Mouse (Mus musculus) liver, postnatal 0 days (tissue): ENCODE measurements at regions not wholly inside any gene's neighbourhood (a gene's known extent, or its start where the extent isn't known, plus 50 kb on each side); places are given as distances from the start of the nearest gene placed in this dataset.

Experiments
- CTCF ChIP-seq: sonication (generic); IDR thresholded peaks from 2 replicates; pipeline ENCODE4 v1.5.1; 2016; ENCODE audit warnings: antibody characterized with exemption, low read depth
- EP300 ChIP-seq: IDR thresholded peaks from 2 replicates; pipeline ENCODE4 v1.6.1; 2016; ENCODE audit warnings: antibody characterized with exemption, low read depth, mild to moderate bottlenecking

- no peak for TF ChIP-seq CTCF
- TF ChIP-seq EP300 = no peak
These were observed 204.5 kb upstream of the Cdh18 start for GRCm38 (mm10) chr15:22344321-22344720.
